Mouse (Mus musculus): Measurements from ENCODE around the gene Pptc7. TPM values are rescaled to one million over a fixed set of nuclear protein-coding genes. Genes with fewer than 3 reads are reported as not detected.

Gene Pptc7
- polyA plus RNA-seq, 1 experiment, result 18.8 TPM

GRCm38 (mm10) chr5:122305472-122305871, 21.3 kb downstream of the Pptc7 start:
- 89% methylated on average over 7 of the region's 7 CpGs for WGBS
- peaks cover 9% of the 10 kb centered on the region; the same call in 1 of the 2 replicates for H3K4me1 ChIP-seq (ENCODE audit: control insufficient read depth, insufficient read depth, insufficient read length)
- TF ChIP-seq POLR2A (IDR thresholded peaks at IDR 0.05; ENCODE audit: low read depth, low read length), result no peak
- no peak for TF ChIP-seq CTCF (IDR thresholded peaks at IDR 0.05; ENCODE audit: extremely low read depth, insufficient read depth, insufficient read length, insufficient replicate concordance)
- peaks cover 9% of the 10 kb centered on the region for H3K36me3 ChIP-seq (ENCODE audit: control insufficient read depth, insufficient read depth, low read length)
- H3K4me3 ChIP-seq (ENCODE audit: extremely low read depth, insufficient read depth, insufficient read length), result no peak overlapping the region
- no peak overlapping the region for H3K27ac ChIP-seq (ENCODE audit: insufficient read depth, low read length)
- no peaks in the 10 kb centered on the region for H3K27me3 ChIP-seq (ENCODE audit: control insufficient read depth, insufficient read depth, low read length)
- DNase-seq (ENCODE audit: low read depth in 1 of 2, low spot score in 2 of 2), result no peak

- TF ChIP-seq CTCF (IDR thresholded peaks at IDR 0.05; ENCODE audit: extremely low read depth, insufficient read depth, insufficient read length, insufficient replicate concordance) (no peak), POLR2A (IDR thresholded peaks at IDR 0.05; ENCODE audit: low read depth, low read length) (no peak)
- Histone ChIP-seq H3K4me3 (ENCODE audit: extremely low read depth, insufficient read depth, insufficient read length) (no peak overlapping the region), H3K36me3 (ENCODE audit: control insufficient read depth, insufficient read depth, low read length) (peaks cover 10% of the 10 kb centered on the region), H3K27me3 (ENCODE audit: control insufficient read depth, insufficient read depth, low read length) (no peaks in the 10 kb centered on the region), H3K27ac (ENCODE audit: insufficient read depth, low read length) (no peak overlapping the region), H3K4me1 (ENCODE audit: control insufficient read depth, insufficient read depth, insufficient read length) (peaks cover 16% of the 10 kb centered on the region; the same call in 1 of the 2 replicates)
- WGBS, result 93% methylated on average over 3 of the region's 3 CpGs
- DNase-seq (ENCODE audit: low read depth in 1 of 2, low spot score in 2 of 2), result no peak
Observed at GRCm38 (mm10) chr5:122306536-122306935, 22.4 kb downstream of the Pptc7 start.

- 33% methylated on average over 8 of the region's 8 CpGs for WGBS
- TF ChIP-seq POLR2A (IDR thresholded peaks at IDR 0.05; ENCODE audit: low read depth, low read length) (no peak), CTCF (IDR thresholded peaks at IDR 0.05; ENCODE audit: extremely low read depth, insufficient read depth, insufficient read length, insufficient replicate concordance) (no peak)
- DNase-seq (ENCODE audit: low read depth in 1 of 2, low spot score in 2 of 2), result no peak
- Histone ChIP-seq H3K36me3 (ENCODE audit: control insufficient read depth, insufficient read depth, low read length) (peaks cover 18% of the 10 kb centered on the region), H3K4me3 (ENCODE audit: extremely low read depth, insufficient read depth, insufficient read length) (no peak overlapping the region), H3K4me1 (ENCODE audit: control insufficient read depth, insufficient read depth, insufficient read length) (peaks cover 28% of the 10 kb centered on the region; the same call in 1 of the 2 replicates), H3K27me3 (ENCODE audit: control insufficient read depth, insufficient read depth, low read length) (no peaks in the 10 kb centered on the region), H3K27ac (ENCODE audit: insufficient read depth, low read length) (peak overlapping the region; percentile 62)
Observed at GRCm38 (mm10) chr5:122310699-122311098, 26.5 kb downstream of the Pptc7 start.

- no peaks in the 10 kb centered on the region for H3K27me3 ChIP-seq (ENCODE audit: control insufficient read depth, insufficient read depth, low read length)
- H3K4me1 ChIP-seq (ENCODE audit: control insufficient read depth, insufficient read depth, insufficient read length), result peaks cover 30% of the 10 kb centered on the region; the same call in 1 of the 2 replicates
- TF ChIP-seq CTCF (IDR thresholded peaks at IDR 0.05; ENCODE audit: extremely low read depth, insufficient read depth, insufficient read length, insufficient replicate concordance) (no peak), POLR2A (IDR thresholded peaks at IDR 0.05; ENCODE audit: low read depth, low read length) (no peak)
- peaks cover 18% of the 10 kb centered on the region for H3K36me3 ChIP-seq (ENCODE audit: control insufficient read depth, insufficient read depth, low read length)
- peak in 1 of 2 experiments; percentile 20 for DNase-seq (ENCODE audit: low read depth in 1 of 2, low spot score in 2 of 2)
- peak overlapping the region; percentile 25; the same call in 1 of the 2 replicates for H3K27ac ChIP-seq (ENCODE audit: insufficient read depth, low read length)
- H3K4me3 ChIP-seq (ENCODE audit: extremely low read depth, insufficient read depth, insufficient read length), result no peak overlapping the region
- 32% methylated on average over 7 of the region's 7 CpGs for WGBS
Observed at GRCm38 (mm10) chr5:122311692-122312091, 27.5 kb downstream of the Pptc7 start.

- no peak for DNase-seq (ENCODE audit: low read depth in 1 of 2, low spot score in 2 of 2)
- Histone ChIP-seq H3K27ac (ENCODE audit: insufficient read depth, low read length) (no peak overlapping the region), H3K27me3 (ENCODE audit: control insufficient read depth, insufficient read depth, low read length) (no peaks in the 10 kb centered on the region), H3K36me3 (ENCODE audit: control insufficient read depth, insufficient read depth, low read length) (peaks cover 18% of the 10 kb centered on the region), H3K4me3 (ENCODE audit: extremely low read depth, insufficient read depth, insufficient read length) (no peak overlapping the region), H3K4me1 (ENCODE audit: control insufficient read depth, insufficient read depth, insufficient read length) (peaks cover 36% of the 10 kb centered on the region; the same call in 1 of the 2 replicates)
- WGBS, result 97% methylated on average over 4 of the region's 4 CpGs
- TF ChIP-seq CTCF (IDR thresholded peaks at IDR 0.05; ENCODE audit: extremely low read depth, insufficient read depth, insufficient read length, insufficient replicate concordance), result no peak
- no peak for TF ChIP-seq POLR2A (IDR thresholded peaks at IDR 0.05; ENCODE audit: low read depth, low read length)
Observed at GRCm38 (mm10) chr5:122312346-122312745, 28.2 kb downstream of the Pptc7 start.

GRCm38 (mm10) chr5:122312942-122313684, 28.9 kb downstream of the Pptc7 start:
- Histone ChIP-seq H3K27ac (ENCODE audit: insufficient read depth, low read length) (peak overlapping the region; percentile 1; the same call in 1 of the 2 replicates), H3K4me1 (ENCODE audit: control insufficient read depth, insufficient read depth, insufficient read length) (peaks cover 41% of the 10 kb centered on the region; the same call in 1 of the 2 replicates), H3K4me3 (ENCODE audit: extremely low read depth, insufficient read depth, insufficient read length) (no peak overlapping the region), H3K36me3 (ENCODE audit: control insufficient read depth, insufficient read depth, low read length) (peaks cover 17% of the 10 kb centered on the region), H3K27me3 (ENCODE audit: control insufficient read depth, insufficient read depth, low read length) (no peaks in the 10 kb centered on the region)
- TF ChIP-seq CTCF (IDR thresholded peaks at IDR 0.05; ENCODE audit: extremely low read depth, insufficient read depth, insufficient read length, insufficient replicate concordance) (no peak), POLR2A (IDR thresholded peaks at IDR 0.05; ENCODE audit: low read depth, low read length) (no peak)
- WGBS, result 72% methylated on average over 17 of the region's 17 CpGs
- DNase-seq (ENCODE audit: low read depth in 1 of 2, low spot score in 2 of 2), result no peak
